ENCODE assay signal across 9 mouse cellular contexts in genomic region chr16:90801928-90802327, GRCm38 (mm10). TPM values are rescaled to one million over a fixed set of nuclear protein-coding genes. Genes with fewer than 3 reads are reported as not detected.
A peak's percentile ranks its signal among the peaks of the same experiment; 100 is the strongest.
DNase-seq lines count a peak whose midpoint lies in the region; ATAC-seq and TF ChIP-seq lines count a peak whose summit lies in the region.
"Had no signal": no experiment of that assay in that cellular context is flagged by ENCODE, and none has a peak within 500 bp of the region (broad histone marks: within the 10 kb centered on the region; RNA-seq: fewer than 3 reads in every experiment).

No protein-coding gene starts in this region.

- peak; percentile 61 for TF ChIP-seq CTCF in heart, postnatal 0 days (IDR thresholded peaks at IDR 0.05; ENCODE audit: low read depth)

- intact Hi-C loops in heart, postnatal 36 days (cut with DNase I): no loop called here

- H3K4me3 ChIP-seq in heart, postnatal 0 days (ENCODE audit: low read depth, low read length): no peak overlapping the region
- no peak overlapping the region for H3K4me3 ChIP-seq in limb, embryonic 14.5 days (replicated peaks; ENCODE audit: low read length)
- H3K4me3 ChIP-seq: neural tube, embryonic 13.5 days had no signal

- no peak for TF ChIP-seq EP300 in heart, postnatal 0 days (IDR thresholded peaks at IDR 0.05; ENCODE audit: low read depth)

- H3K9me3 ChIP-seq in heart, postnatal 0 days (replicated peaks; ENCODE audit: control insufficient read depth, low read length): no peaks in the 10 kb centered on the region
- H3K9me3 ChIP-seq in limb, embryonic 14.5 days (ENCODE audit: control insufficient read depth, low read length): no peaks in the 10 kb centered on the region
- H3K9me3 ChIP-seq: neural tube, embryonic 13.5 days had no signal

- no peak overlapping the region for H3K4me2 ChIP-seq in heart, postnatal 0 days (ENCODE audit: low read depth, low read length)
- H3K4me2 ChIP-seq in limb, embryonic 14.5 days (replicated peaks; ENCODE audit: low read depth, low read length, severe bottlenecking): no peak overlapping the region
- H3K4me2 ChIP-seq: neural tube, embryonic 13.5 days had no signal

- H3K9ac ChIP-seq in heart, postnatal 0 days (replicated peaks; ENCODE audit: low read depth, low read length): no peak overlapping the region
- H3K9ac ChIP-seq in limb, embryonic 14.5 days (ENCODE audit: low read depth, low read length, severe bottlenecking): no peak overlapping the region
- H3K9ac ChIP-seq: neural tube, embryonic 13.5 days had no signal

- no peak for TF ChIP-seq POLR2A in limb, embryonic 14.5 days (IDR thresholded peaks at IDR 0.05; ENCODE audit: borderline replicate concordance, extremely low read depth, insufficient read depth, insufficient read length)

- ATAC-seq in heart, postnatal 0 days (ENCODE audit: insufficient read depth, low read depth): peak; percentile 66
- 0 out of 2 replicates have a peak, but pooled peaks have one; percentile 30 for ATAC-seq in limb, embryonic 14.5 days (ENCODE audit: low FRiP score, low read depth)
- no peak for ATAC-seq in erythroblast, adult 5-6 weeks (replicated peaks; ENCODE audit: low FRiP score, poor library complexity, severe bottlenecking)

- peak overlapping the region; percentile 32; the same call in 1 of the 2 replicates for H3K27ac ChIP-seq in heart, postnatal 0 days (ENCODE audit: low read depth)
- H3K27ac ChIP-seq in limb, embryonic 14.5 days (replicated peaks; ENCODE audit: low read depth, low read length): no peak overlapping the region
- H3K27ac ChIP-seq: neural tube, embryonic 13.5 days had no signal

- DNase-seq in heart, postnatal 0 days (ENCODE audit: low spot score): peak; percentile 59
- no peak for DNase-seq in heart, postnatal 36 days
- DNase-seq in A20 (ENCODE audit: low read depth, low spot score) (peak; percentile 33), R1 (ENCODE audit: low read depth, low spot score) (peak; percentile 37)
- no peak for DNase-seq in limb, embryonic 14.5 days (ENCODE audit: low spot score)
- no peak for DNase-seq in cerebellum, adult 9-11 months
- no peak for DNase-seq in neural tube, embryonic 10.5 days (ENCODE audit: extremely low spot score, low spot score)

- H3K4me1 ChIP-seq in heart, postnatal 0 days (ENCODE audit: control insufficient read depth, insufficient read depth): peaks cover 30% of the 10 kb centered on the region
- H3K4me1 ChIP-seq in limb, embryonic 14.5 days (ENCODE audit: control insufficient read depth, insufficient read depth, low read length): no peaks in the 10 kb centered on the region
- H3K4me1 ChIP-seq: neural tube, embryonic 13.5 days had no signal

- 40% methylated on average over 3 of the region's 3 CpGs for WGBS in heart, postnatal 0 days
- WGBS in limb, embryonic 14.5 days: 86% methylated on average over 3 of the region's 3 CpGs

- no peaks in the 10 kb centered on the region for H3K27me3 ChIP-seq in heart, postnatal 0 days (ENCODE audit: control insufficient read depth, insufficient read depth, low read length)
- H3K27me3 ChIP-seq in limb, embryonic 14.5 days (ENCODE audit: control insufficient read depth, insufficient read depth, low read length): no peaks in the 10 kb centered on the region
- H3K27me3 ChIP-seq: neural tube, embryonic 13.5 days had no signal

- peaks cover 44% of the 10 kb centered on the region for H3K36me3 ChIP-seq in heart, postnatal 0 days (replicated peaks; ENCODE audit: control insufficient read depth, insufficient read depth, low read length)
- H3K36me3 ChIP-seq in limb, embryonic 14.5 days (ENCODE audit: control insufficient read depth, insufficient read depth, low read length): peaks cover 45% of the 10 kb centered on the region

RNA-seq across cellular contexts. Expression of gene Urb1, which starts 8.3 kb away (rescaled TPM):
- 8.7 and 16.5 TPM in 2 replicates for total RNA-seq in heart, postnatal 0 days (2014; rRNA removed; ENCODE audit: low replicate concordance)
- polyA plus RNA-seq in heart, postnatal 0 days (2015; fragmentation: Nextera tagmentation; extraction: Ambion mirVana): 2.7 and 3.0 TPM in 2 replicates
- 1 to 10 TPM; 6.1 to 6.6 TPM for total RNA-seq in heart, postnatal 36 days (2021)
- 8.6 and 9.8 TPM in 2 replicates for polyA plus RNA-seq in limb, embryonic 14.5 days (2012; rRNA removed)
- 10.6 and 11.4 TPM in 2 replicates for polyA plus RNA-seq in limb, embryonic 14.5 days (2014; fragmentation: Nextera tagmentation; extraction: Ambion mirVana)
- total RNA-seq in erythroblast, adult 5-6 weeks (2015; ENCODE audit: low replicate concordance): 1.5 and 2.5 TPM in 2 replicates
- 1.8 and 2.5 TPM in 2 replicates for total RNA-seq in erythroblast, adult 5-6 weeks (2017; ENCODE audit: low replicate concordance)

RNA-seq across cellular contexts. Expression of gene Eva1c, which starts 24.6 kb away (rescaled TPM):
- total RNA-seq in heart, postnatal 0 days (2014; rRNA removed; ENCODE audit: low replicate concordance): 3.2 and 11.4 TPM in 2 replicates
- 1.1 and 1.7 TPM in 2 replicates for polyA plus RNA-seq in heart, postnatal 0 days (2015; fragmentation: Nextera tagmentation; extraction: Ambion mirVana)
- total RNA-seq in heart, postnatal 36 days (2021): 1 to 10 TPM; 1.1 to 1.4 TPM
- polyA plus RNA-seq in limb, embryonic 14.5 days (2012; rRNA removed): 1.4 and 1.8 TPM in 2 replicates
- polyA plus RNA-seq in limb, embryonic 14.5 days (2014; fragmentation: Nextera tagmentation; extraction: Ambion mirVana): 1.5 and 2.6 TPM in 2 replicates
- total RNA-seq in erythroblast, adult 5-6 weeks (2015; ENCODE audit: low replicate concordance): not detected in 2 replicates
- 0.60 TPM in 1 of 2 replicates, not detected in the other for total RNA-seq in erythroblast, adult 5-6 weeks (2017; ENCODE audit: low replicate concordance)

Comparison
In these comparisons a context has a peak if more than half of its experiments do, and no peak if none do; other contexts are left out.
1. DNase-seq: peak in heart, postnatal 0 days (single experiment), A20 (single experiment) and R1 (single experiment); none in heart, postnatal 36 days (0 of 2), limb, embryonic 14.5 days (single experiment), cerebellum, adult 9-11 months (single experiment) and neural tube, embryonic 10.5 days (single experiment).